Mouse (Mus musculus): ENCODE results near the gene Atf2.

GRCm38 (mm10) chr2:73912264-73912663 lies 19.8 kb upstream of the Atf2 start:
- no peak for TF ChIP-seq POLR2A (IDR thresholded peaks at IDR 0.05; ENCODE audit: control insufficient read depth, low read depth, low read length)
- no peak for TF ChIP-seq CTCF (IDR thresholded peaks at IDR 0.05; ENCODE audit: control insufficient read depth, insufficient read depth, insufficient replicate concordance, low read depth, low read length)

Data from testis, adult 2 months (tissue).